Mouse (Mus musculus) E14TG2a.4 (cell line): ENCODE data around the gene Ccl24.

ENCODE experiments used
- H3K27me3 ChIP-seq: 2 replicates; pipeline ENCODE4 v1.6.1; 2014; ENCODE audit warnings: low read length, control low read depth; ENCODE audit not compliant: insufficient read depth
- H3K36me3 ChIP-seq: 2 replicates; pipeline ENCODE4 v1.6.1; 2014; ENCODE audit warnings: low read length, control low read depth; ENCODE audit not compliant: insufficient read depth
- H3K4me1 ChIP-seq: replicated peaks from 2 replicates; pipeline ENCODE4 v1.6.1; 2014; ENCODE audit warnings: low read depth, low read length, control low read depth
- H3K4me3 ChIP-seq: replicated peaks from 2 replicates; pipeline ENCODE4 v1.5.1; 2014; ENCODE audit warnings: mild to moderate bottlenecking, low read length
- H3K9me3 ChIP-seq: 2 replicates; pipeline ENCODE4 v1.6.1; 2014; ENCODE audit warnings: low read length, control low read depth
- CTCF ChIP-seq: conservative IDR thresholded peaks from 2 replicates; pipeline ENCODE4 v1.5.1; 2014; ENCODE audit warnings: low read length
- NANOG ChIP-seq: IDR thresholded peaks from 2 replicates; pipeline ENCODE4 v1.6.1; 2014; ENCODE audit warnings: borderline replicate concordance, low read length, mixed read lengths
- POU5F1 ChIP-seq: IDR thresholded peaks from 2 replicates; pipeline ENCODE4 v1.6.1; 2014; ENCODE audit warnings: low read length, borderline replicate concordance

The Ccl24 gene

GRCm38 (mm10) chr5:135537326-135537725 is 35.5 kb downstream of the Ccl24 start:
- H3K27me3 ChIP-seq, result no peaks in the 10 kb centered on the region
- no peaks in the 10 kb centered on the region for H3K9me3 ChIP-seq
- no peaks in the 10 kb centered on the region for H3K36me3 ChIP-seq
- H3K4me1 ChIP-seq, result peaks cover 20% of the 10 kb centered on the region
- no peak overlapping the region for H3K4me3 ChIP-seq
- TF ChIP-seq POU5F1 (no peak), CTCF (no peak), NANOG (no peak)

- no peak for TF ChIP-seq POU5F1
- no peak for TF ChIP-seq CTCF
- no peak for TF ChIP-seq NANOG
- H3K9me3 ChIP-seq, result no peaks in the 10 kb centered on the region
- no peak overlapping the region for H3K4me3 ChIP-seq
- no peaks in the 10 kb centered on the region for H3K27me3 ChIP-seq
- H3K4me1 ChIP-seq, result peaks cover 34% of the 10 kb centered on the region
- no peaks in the 10 kb centered on the region for H3K36me3 ChIP-seq
These were observed 37.0 kb downstream of the Ccl24 start for GRCm38 (mm10) chr5:135535867-135536266.

- TF ChIP-seq POU5F1 (no peak), CTCF (no peak), NANOG (no peak)
- Histone ChIP-seq H3K36me3 (no peaks in the 10 kb centered on the region), H3K9me3 (no peaks in the 10 kb centered on the region), H3K4me1 (peaks cover 34% of the 10 kb centered on the region), H3K27me3 (no peaks in the 10 kb centered on the region), H3K4me3 (peak overlapping the region; percentile 30)
These were observed 39.4 kb downstream of the Ccl24 start for GRCm38 (mm10) chr5:135533431-135533830.

- Histone ChIP-seq H3K9me3 (no peaks in the 10 kb centered on the region), H3K27me3 (0 out of 2 replicates have a peak, but pooled peaks cover 2% of the 10 kb centered on the region), H3K4me3 (no peak overlapping the region), H3K36me3 (no peaks in the 10 kb centered on the region), H3K4me1 (peaks cover 27% of the 10 kb centered on the region)
- TF ChIP-seq NANOG, result no peak
- no peak for TF ChIP-seq POU5F1
- TF ChIP-seq CTCF, result no peak
These were observed 41.5 kb downstream of the Ccl24 start for GRCm38 (mm10) chr5:135531306-135531845.

GRCm38 (mm10) chr5:135529964-135530363 is 42.9 kb downstream of the Ccl24 start:
- TF ChIP-seq CTCF (no peak), POU5F1 (no peak), NANOG (no peak)
- 0 out of 2 replicates have a peak, but pooled peaks cover 2% of the 10 kb centered on the region for H3K27me3 ChIP-seq
- no peaks in the 10 kb centered on the region for H3K36me3 ChIP-seq

GRCm38 (mm10) chr5:135529310-135529709 is 43.5 kb downstream of the Ccl24 start:
- Histone ChIP-seq H3K27me3 (0 out of 2 replicates have a peak, but pooled peaks cover 2% of the 10 kb centered on the region), H3K9me3 (no peaks in the 10 kb centered on the region), H3K4me1 (peaks cover 27% of the 10 kb centered on the region), H3K36me3 (no peaks in the 10 kb centered on the region), H3K4me3 (no peak overlapping the region)
- no peak for TF ChIP-seq POU5F1
- TF ChIP-seq CTCF, result peak; percentile 31
- no peak for TF ChIP-seq NANOG

More at GRCm38 (mm10) chr5:135529964-135530363, 42.9 kb downstream of the Ccl24 start:
- no peak overlapping the region for H3K4me3 ChIP-seq
- H3K4me1 ChIP-seq, result peaks cover 27% of the 10 kb centered on the region
- no peaks in the 10 kb centered on the region for H3K9me3 ChIP-seq

- Histone ChIP-seq H3K36me3 (no peaks in the 10 kb centered on the region), H3K4me1 (peaks cover 15% of the 10 kb centered on the region), H3K9me3 (no peaks in the 10 kb centered on the region; the same call in 1 of the 2 replicates), H3K27me3 (0 out of 2 replicates have a peak, but pooled peaks cover 2% of the 10 kb centered on the region), H3K4me3 (no peak overlapping the region)
- TF ChIP-seq POU5F1 (no peak), CTCF (no peak), NANOG (no peak)
These were observed 44.9 kb downstream of the Ccl24 start for GRCm38 (mm10) chr5:135527986-135528385.

GRCm38 (mm10) chr5:135524660-135525560 is 47.9 kb downstream of the Ccl24 start:
- TF ChIP-seq POU5F1, result no peak
- TF ChIP-seq NANOG, result no peak
- TF ChIP-seq CTCF, result no peak
- H3K36me3 ChIP-seq, result no peaks in the 10 kb centered on the region
- H3K9me3 ChIP-seq, result no peaks in the 10 kb centered on the region; the same call in 1 of the 2 replicates
- 0 out of 2 replicates have a peak, but pooled peaks cover 2% of the 10 kb centered on the region for H3K27me3 ChIP-seq
- H3K4me1 ChIP-seq, result no peaks in the 10 kb centered on the region
- no peak overlapping the region for H3K4me3 ChIP-seq
